Mouse (Mus musculus) liver, postnatal 0 days (tissue): ENCODE results near the gene Heatr5b.

Experiments used
- CTCF ChIP-seq: sonication (generic); IDR thresholded peaks from 2 replicates; pipeline ENCODE4 v1.5.1; 2016; ENCODE audit warnings: antibody characterized with exemption, low read depth
- EP300 ChIP-seq: IDR thresholded peaks from 2 replicates; pipeline ENCODE4 v1.6.1; 2016; ENCODE audit warnings: antibody characterized with exemption, low read depth, mild to moderate bottlenecking

GRCm38 (mm10) chr17:78769341-78769740 is 65.8 kb downstream of the Heatr5b start:
- no peak for TF ChIP-seq CTCF
- no peak for TF ChIP-seq EP300
